Mouse (Mus musculus) kidney, adult 8-10 months (tissue): ENCODE results near the gene Hnrnpul2.
"Not testable (repeated sequence)": the region's sequence is repeated elsewhere in the genome, so short reads cannot be mapped to it uniquely, and the experiment has no call there.

Experiments used
- DNase-seq, 2 experiments: peaks; one replicate each; pipeline ENCODE4 v3.0.0; 2022

Hnrnpul2 gene

GRCm38 (mm10) chr19:8818801-8819595, 812 bp upstream of the Hnrnpul2 start, which contains the start of gene Ttc9c:
Gene Ttc9c (minus strand): TSS chr19:8819333.
- DNase-seq, result peak; percentile 98 to 99

DNA sequence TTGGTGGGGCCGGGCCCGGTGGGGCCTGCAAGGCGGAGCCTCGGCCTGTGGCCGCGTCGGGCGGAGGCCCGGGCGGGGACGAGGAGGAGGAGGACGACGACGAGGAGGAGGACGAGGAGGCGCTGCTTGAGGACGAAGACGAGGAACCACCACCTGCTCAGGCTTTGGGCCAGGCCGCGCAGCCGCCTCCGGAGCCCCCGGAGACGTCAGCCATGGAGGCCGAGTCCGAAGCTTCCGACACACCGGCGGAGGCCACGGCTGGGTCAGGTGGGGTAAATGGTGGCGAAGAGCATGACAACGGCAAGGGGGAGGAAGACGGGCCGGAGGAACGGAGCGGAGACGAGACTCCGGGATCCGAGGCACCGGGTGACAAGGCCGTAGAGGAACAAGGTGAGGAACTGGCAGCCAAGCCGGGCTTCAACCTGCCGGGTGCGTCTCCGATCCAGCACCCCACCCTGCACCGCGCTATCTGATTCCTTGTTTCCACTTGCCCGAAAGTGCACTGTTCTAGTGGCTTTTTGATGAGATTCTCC, 680 bp downstream of the Hnrnpul2 start:
- DNase-seq, result no peak

- peak; percentile 65 to 74 for DNase-seq
Measured at GRCm38 (mm10) chr19:8821146-8821545, 1.3 kb downstream of the Hnrnpul2 start.

GRCm38 (mm10) chr19:8822696-8823095, 2.9 kb downstream of the Hnrnpul2 start:
- DNase-seq, result no peak

- no peak for DNase-seq
Measured at GRCm38 (mm10) chr19:8829660-8830059, 9.8 kb downstream of the Hnrnpul2 start, which contains the start of gene AC129217.1. Gene AC129217.1 (plus strand): TSS chr19:8829773.

- DNase-seq, result no peak
Measured at GRCm38 (mm10) chr19:8830664-8831063, 10.9 kb downstream of the Hnrnpul2 start.

DNA sequence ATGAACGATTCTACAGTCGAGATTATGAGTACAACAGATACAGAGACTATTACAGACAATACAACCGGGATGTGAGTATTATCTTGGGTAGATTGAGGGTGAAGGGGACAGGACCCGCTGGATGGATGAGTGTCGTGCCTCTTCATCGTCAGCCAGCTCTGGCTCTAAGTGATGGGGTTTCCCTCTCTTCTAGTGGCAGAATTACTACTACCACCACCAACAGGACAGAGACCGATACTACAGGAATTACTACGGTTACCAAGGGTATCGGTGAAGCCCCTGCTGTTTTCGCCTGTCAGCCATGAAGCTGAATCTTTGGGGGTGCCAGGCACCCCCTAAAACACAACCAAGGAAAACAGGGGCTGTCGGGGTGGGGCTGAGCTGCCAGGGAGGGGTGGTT, 11.5 kb downstream of the Hnrnpul2 start:
- DNase-seq, result no peak

- no peak for DNase-seq
Measured at GRCm38 (mm10) chr19:8832971-8833370, 13.2 kb downstream of the Hnrnpul2 start.

- not testable (repeated sequence) for DNase-seq
Measured at GRCm38 (mm10) chr19:8836327-8836726, 16.5 kb downstream of the Hnrnpul2 start.

DNA sequence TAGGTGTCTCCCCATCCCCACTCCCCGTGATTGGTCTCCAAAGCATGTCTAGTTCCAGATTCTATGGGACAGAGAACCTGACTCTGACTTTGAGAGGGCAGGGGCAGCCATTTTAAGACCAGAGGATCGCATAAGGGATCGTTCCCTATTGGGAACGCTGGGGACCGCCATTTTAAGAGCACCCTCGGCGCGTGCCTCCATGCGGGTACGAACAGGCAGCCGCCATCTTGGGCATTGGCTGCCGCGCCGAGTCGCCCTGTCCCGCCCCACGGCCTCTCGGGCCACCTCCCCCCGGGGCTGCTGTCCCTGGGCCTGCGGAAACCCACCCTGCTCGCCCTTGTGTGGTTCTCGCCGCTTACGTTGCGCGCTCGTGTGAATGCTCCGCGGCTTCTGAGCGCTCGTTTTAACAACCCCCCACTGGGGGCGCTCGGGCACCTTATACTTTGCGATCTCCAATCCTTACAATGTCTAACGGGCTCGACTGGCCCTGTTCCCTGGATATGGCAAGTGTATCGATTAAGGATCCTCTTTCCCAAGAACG, 17.5 kb downstream of the Hnrnpul2 start, which contains the start of gene Bscl2:
TSS of gene Bscl2 (plus strand) at position 217 of the 541 bp plus-strand sequence.
- peak; percentile 73 to 86 for DNase-seq

GRCm38 (mm10) chr19:8838041-8838730, 18.4 kb downstream of the Hnrnpul2 start:
- DNase-seq, result peak; percentile 73 to 76

DNA sequence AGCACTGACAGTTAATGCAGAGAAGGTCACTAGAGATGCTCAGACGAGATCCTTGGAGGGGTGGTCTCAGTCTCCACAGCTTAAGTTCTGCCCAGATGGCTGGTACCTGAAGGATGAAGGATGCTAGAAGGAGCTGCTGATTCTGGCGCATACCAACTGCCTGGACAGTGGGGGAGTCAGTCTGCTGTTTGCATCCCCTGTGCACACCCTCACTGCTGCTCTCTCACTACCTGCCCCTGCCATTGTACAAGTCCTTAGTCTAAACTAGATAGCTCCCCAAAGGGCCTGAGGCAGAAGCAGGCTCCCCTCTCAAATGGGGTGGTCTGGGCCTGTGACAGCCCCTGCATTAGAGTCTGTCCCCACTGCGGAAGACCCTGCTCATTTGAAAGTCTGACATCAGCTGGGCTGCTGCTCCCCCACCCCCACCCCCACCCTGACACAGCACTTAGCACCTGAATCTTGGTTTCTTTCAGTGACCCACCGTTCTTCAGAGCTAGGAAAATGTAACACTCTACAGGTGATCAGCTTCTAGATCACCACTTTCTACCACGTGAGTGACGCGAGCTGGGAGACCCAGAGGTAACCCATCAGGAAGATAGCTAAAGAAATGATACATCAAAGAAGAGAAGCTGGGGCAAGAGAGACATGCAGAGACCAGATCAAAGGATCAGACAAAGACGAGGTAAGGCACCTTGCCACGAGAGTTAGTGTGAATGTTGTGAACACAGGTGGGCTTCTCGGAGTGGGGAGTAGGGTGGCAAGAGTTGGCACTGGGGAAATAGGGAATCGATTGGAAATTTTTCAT, 19.5 kb downstream of the Hnrnpul2 start, which contains the start of gene Gng3:
TSS of gene Gng3 (minus strand) at position 92 of the 805 bp plus-strand sequence.
- no peak for DNase-seq

GRCm38 (mm10) chr19:8839908-8840791, 20.3 kb downstream of the Hnrnpul2 start:
- DNase-seq, result peak; percentile 79 to 86

DNA sequence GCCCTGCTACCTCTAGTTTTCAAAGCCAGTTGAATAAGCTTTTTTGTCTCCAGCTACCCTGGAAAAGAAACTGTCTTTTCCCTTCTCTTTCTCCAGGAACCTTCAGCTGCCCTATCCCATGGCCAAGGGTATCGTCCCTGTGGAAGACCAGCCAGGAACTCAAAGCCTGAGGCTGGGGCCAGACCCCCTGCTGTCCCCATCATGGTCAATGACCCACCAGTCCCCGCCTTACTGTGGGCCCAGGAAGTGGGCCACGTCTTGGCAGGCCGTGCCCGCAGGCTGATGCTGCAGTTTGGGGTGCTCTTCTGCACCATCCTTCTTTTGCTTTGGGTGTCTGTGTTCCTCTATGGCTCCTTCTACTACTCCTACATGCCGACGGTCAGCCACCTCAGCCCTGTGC, 21.2 kb downstream of the Hnrnpul2 start:
- DNase-seq, result no peak

- no peak for DNase-seq
Measured at GRCm38 (mm10) chr19:8842961-8843360, 23.2 kb downstream of the Hnrnpul2 start.

DNA sequence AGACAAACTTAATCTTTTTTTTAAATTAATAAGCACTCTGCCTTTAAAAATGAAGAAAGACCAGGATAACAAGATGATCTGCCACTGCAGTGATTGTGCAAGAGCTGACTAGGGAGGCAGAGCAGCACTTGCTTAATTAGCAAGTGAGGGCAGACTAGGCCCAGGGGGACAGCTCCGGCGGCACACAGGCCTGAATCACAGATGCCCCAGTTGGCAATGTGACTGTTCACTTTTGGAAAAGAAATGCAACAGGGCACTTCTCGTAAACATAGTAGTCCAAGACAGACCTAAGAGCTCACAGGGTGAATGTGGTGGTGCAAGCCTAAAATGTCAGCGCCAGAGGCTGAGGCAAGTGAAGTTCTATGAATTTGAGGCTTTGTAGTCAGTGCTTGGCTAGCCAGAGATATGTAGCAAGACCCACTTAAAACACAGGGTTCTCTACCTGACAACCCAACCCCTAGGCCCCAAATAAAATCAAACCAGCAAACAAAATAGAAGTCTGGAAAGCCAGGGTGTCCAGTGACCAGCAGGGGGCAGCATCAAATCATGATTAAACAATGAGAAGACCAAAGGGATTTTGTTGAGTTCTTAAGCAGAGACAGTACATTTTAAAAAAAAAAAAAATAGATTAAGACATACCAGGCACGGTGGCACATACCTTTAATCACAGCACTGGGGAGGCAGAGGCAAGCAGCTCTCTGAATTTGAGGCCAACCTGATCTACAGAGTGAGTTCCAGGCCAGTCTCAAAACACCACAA, 24.7 kb downstream of the Hnrnpul2 start:
- peak; percentile 60 to 78 for DNase-seq

GRCm38 (mm10) chr19:8848356-8848755, 28.5 kb downstream of the Hnrnpul2 start:
- no peak for DNase-seq

DNA sequence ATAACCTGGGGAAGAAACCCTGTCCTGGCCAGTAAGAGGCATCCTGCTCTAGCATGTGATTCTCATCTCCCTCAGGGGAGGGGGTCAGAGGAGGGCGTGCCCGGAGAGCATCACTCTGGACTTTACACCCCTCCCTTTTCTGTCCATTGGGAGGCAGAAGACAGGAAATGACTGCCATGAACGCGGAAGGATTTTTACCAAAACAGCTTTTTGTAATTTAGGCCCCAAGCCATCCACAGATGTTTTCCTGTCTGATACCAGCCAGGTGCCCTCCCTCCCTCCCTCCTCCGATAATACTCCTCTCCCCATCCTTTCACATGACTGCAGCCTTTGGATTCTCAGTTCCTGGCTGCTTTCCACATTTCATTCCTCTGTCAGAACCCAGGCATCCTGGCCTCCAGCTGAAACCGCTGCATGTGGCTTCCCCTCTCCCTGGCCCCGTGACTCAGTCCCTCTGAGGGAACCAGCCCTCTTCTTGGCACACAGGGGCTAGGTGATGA, 30.6 kb downstream of the Hnrnpul2 start, which contains the start of gene Lrrn4cl:
TSS of gene Lrrn4cl (plus strand) at position 367 of the 500 bp plus-strand sequence.
- DNase-seq, result no peak

GRCm38 (mm10) chr19:8851639-8852038, 31.8 kb downstream of the Hnrnpul2 start:
- no peak for DNase-seq
